Mouse (Mus musculus): ENCODE measurements around the gene Ppt1.
"Not testable (repeated sequence)": the region's sequence is repeated elsewhere in the genome, so short reads cannot be mapped to it uniquely, and the experiment has no call there.

Ppt1 gene

DNA sequence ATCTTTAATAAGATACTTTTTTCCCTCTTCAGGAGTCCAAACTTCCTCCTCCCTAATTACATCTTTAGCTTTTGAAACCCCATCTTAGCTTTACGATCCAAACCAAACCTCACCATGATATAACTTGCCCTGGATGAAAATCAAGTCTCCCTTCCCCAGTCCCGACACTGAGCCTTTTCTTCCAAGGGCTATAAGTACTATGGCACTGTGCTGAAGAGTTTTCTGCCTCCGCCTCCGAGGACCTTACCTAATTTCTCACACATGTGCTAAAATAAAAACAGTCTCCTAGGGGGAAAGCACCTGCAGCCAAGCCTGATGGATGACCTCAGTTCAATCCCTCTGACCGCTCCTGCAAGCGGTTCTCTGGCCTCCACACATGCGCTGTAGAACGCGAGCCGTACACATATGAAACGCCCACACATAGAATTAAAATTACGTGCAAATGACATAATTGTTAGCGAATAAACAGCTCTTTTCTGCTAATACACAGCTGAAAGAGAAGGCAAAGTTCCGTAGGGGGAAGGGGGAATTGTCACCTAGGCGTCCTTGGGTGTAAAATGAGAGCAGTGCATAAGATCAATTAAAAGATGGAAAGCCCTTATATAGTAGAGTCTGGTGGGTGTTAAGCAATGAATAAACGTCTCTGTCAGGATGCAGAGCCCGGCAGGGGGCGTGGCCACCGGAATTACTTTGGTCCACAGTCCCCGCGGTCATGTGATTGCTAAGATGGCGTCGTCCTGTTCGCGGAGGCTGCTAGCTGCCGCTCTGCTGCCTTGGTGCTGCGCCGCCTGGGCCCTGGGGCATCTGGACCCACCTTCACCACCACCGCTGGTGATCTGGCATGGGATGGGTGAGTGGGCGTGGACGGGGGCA is at the start of gene Ppt1:
Gene Ppt1, plus strand, starts transcription at position 713 of the 873 bp plus-strand sequence.
- peak; percentile 89 for DNase-seq

- no peak for DNase-seq
These were observed 46.5 kb upstream of the Ppt1 start for GRCm38 (mm10) chr4:122789335-122790089.

GRCm38 (mm10) chr4:122808108-122808507 is 27.9 kb upstream of the Ppt1 start:
- DNase-seq: peak; percentile 65

GRCm38 (mm10) chr4:122811180-122811579 is 24.9 kb upstream of the Ppt1 start:
- no peak for DNase-seq

DNA sequence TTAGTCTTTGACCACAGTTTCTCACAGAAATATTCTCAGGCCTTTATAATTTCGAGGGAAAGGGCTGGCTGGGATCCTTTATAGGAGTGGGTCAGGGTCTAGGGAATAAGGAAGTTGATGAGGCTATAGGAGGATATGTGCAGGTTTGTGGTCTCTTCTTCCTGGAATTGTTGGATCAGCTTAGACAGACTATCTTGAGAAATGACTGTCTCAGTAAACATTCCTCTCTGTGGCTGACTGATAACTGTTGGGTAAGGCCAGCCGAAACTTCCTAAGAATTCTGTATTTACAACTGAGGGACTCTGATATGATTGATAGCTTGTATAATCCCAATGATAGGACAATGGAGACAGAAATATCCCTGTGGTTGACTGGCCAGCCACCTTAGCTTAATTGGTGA is 24.2 kb upstream of the Ppt1 start:
- DNase-seq: no peak

DNA sequence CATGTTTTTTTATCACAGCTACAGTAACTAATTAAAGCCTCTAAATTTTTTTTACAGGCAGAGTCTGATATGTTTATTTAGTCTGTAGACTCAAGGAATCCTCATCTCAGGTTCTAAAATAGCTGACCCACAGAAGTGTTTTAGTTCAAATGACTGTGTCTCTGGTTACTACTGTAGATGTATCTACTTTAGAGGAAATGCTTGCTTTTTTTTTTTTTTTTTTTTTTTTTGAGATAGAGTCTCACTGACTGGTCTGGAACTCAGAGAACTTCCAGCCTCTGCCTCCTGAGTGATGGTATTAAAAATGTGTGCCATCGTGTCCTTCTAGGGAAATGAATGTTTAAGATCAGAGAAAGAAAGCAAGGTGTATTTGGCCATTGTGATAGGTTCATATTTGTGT is 19.8 kb upstream of the Ppt1 start:
- no peak for DNase-seq

DNA sequence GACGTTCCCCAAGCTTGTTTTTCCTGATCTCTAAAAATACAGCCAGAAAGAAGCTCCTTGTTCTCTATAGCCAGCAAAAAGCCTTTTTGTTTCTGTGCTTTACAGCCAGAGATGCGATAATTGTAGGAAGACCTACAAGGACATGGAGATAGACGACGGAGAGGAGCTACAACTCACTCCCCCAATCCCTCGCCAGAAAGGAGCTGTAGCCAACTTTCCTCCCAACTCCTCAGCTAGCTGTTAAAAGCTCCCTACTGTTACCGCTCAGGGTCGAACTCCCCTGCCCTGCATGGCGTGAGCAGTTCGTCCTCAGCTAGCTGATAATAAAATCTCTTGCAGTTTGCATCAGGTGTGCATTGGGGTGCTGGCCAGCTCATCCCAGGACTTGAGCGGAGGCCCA is 15.1 kb upstream of the Ppt1 start:
- not testable (repeated sequence) for DNase-seq

DNA sequence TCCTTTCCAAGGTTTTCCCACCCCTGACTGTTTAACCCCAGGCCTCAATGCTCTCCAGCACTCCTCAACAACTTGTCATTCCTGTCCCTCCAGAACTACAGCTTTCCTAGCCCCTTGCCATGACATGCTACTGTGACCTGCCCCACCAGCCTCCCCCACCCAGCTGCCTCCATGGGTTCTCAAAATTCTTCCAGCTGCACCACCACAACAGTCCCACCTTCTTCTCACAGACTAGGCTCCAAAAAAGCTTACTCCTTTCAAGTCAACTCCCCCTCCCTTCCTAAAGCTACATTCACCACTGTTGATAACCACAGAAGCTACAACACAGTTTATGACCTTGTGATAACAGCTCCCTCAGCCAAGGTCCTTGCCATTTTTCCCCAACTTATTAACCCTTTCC is 8.4 kb upstream of the Ppt1 start:
- DNase-seq: no peak

GRCm38 (mm10) chr4:122829339-122829738 is 6.7 kb upstream of the Ppt1 start:
- DNase-seq: no peak

DNA sequence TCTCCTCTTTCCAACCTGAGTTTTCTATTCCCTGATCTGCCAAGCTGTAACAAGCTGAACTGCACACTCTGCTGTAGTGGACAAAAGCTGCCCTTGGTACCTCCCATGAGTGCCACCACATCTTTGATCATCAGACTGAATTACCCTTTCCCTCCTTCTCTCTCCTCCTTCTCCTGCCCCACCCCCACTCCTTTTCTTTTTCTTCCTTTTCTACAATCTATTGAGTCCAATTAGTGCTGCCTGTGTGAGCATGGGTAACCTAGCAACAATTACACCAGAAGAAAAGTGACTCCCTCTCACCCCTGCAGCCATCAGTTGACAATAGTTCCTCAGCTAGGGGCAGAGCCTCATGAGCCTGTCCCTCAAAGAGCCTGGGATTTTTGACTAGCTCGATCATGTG is 4.2 kb upstream of the Ppt1 start:
- DNase-seq: no peak

- no peak for DNase-seq
These were observed 347 bp downstream of the Ppt1 start for GRCm38 (mm10) chr4:122836403-122836775.

DNA sequence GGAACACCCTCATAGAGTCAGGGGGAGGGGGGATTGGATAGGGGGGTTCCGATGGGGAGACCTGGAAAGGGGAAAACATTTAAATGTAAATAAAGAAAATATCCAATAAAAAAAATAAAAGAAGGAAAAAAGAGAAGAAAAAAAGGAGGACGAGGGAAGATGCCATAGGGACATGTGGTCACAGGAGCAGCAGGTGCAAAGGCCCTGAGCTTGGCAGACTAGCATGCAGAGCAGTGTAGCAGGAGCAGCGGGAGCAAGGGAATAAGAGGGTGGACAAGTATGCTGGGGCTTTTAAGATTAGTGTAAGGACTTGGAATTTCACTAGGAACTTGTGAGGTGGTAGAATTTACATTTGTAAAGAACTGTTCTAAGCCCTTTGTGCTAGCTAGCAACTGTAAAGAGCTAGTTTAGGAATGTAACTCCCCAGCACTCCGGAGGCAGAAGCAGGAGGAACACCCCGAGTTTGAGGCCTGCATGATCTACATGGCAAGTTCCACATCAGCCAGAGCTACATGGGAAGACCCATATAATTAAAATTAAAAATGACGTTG is 1.2 kb downstream of the Ppt1 start:
- DNase-seq: no peak

GRCm38 (mm10) chr4:122837994-122838393 is 2.0 kb downstream of the Ppt1 start:
- DNase-seq: no peak

DNA sequence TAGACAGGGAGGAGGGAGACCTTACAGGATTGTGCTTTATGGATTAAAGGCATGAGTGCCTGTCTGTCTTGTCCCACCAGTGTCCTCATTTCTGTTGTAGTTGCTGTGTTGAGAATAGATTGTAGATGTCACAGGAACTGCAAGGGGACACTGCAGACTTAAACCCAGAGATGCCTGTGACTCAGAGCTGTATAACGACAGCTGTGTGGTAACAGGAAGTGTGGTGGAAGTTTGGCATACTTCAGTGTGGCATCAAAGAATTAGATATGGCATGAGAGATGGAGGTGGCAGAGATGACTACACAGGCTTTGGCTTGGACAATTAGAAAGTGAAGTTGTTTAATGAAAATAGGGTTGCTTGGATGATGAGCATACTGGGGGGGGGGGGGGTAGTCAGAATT is 2.4 kb downstream of the Ppt1 start:
- no peak for DNase-seq

DNA sequence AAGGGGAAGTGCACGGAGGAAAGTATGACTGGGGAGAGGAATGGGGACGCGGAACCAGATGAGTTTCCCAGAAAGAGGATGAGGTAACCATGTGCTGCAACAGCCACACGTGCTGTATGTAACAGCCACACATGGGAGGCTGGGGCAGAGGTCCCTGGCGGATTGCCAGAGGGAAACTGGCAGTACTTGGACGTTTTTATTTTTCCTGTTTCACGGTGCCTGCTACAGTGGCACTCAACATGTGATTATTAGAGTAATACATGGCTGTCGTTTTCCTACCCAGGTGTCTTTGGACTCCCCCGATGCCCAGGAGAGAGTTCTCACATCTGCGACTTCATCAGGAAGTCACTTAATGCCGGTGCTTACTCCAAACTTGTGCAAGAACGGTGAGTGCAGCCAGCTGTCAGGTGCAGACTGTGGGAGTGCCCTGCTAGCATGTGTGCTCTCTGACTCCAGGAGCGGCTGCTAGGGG is 12.1 kb downstream of the Ppt1 start:
- no peak for DNase-seq

- no peak for DNase-seq
These were observed 15.5 kb downstream of the Ppt1 start for GRCm38 (mm10) chr4:122851535-122851934.

GRCm38 (mm10) chr4:122853691-122854090 is 17.6 kb downstream of the Ppt1 start:
- no peak for DNase-seq

DNA sequence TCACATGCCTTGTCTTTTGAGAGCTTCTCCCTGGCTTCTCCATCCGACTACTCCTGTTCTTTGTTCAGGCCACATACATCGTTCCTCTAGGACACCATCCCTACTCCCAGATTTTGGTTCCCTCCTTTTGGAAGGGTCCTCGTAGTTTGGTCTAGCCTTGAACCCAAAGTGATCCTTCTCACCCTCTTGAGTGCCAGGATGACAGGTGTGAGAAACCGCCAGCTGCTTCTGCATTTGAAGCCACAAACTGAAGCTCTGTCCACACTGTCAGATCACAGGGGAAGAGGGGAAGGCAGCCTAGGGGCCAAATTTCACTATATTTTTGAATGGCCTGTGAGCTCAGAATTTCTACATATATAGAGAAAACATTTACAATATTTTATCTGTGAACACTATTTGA is 18.7 kb downstream of the Ppt1 start:
- no peak for DNase-seq

- DNase-seq: no peak
These were observed 21.9 kb downstream of the Ppt1 start for GRCm38 (mm10) chr4:122857909-122858308.

GRCm38 (mm10) chr4:122859096-122859674 is 23.1 kb downstream of the Ppt1 start:
- DNase-seq: no peak

- no peak for DNase-seq
These were observed 25.8 kb downstream of the Ppt1 start for GRCm38 (mm10) chr4:122861836-122862235.

DNA sequence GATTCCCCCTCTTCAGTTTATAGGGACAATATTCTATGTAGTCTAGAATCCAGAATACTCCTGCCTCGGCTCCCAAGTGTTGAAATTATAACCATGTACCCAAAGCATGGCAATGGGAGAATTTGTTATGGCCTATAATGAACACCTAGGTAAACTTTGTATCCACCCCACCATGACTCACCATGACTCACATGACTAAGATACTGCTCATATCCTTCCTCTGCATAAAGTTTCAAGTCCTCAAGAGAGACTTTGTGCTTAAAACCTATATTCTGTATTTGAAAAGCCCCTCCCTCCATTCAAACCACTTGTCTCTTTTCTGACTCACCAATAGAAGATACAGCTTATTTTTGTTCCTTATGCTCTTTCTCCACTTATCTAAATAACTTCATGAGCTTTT is 32.0 kb downstream of the Ppt1 start:
- DNase-seq: no peak

- peak; percentile 26 for DNase-seq
These were observed 34.0 kb downstream of the Ppt1 start for GRCm38 (mm10) chr4:122870027-122870426.
